Mouse (Mus musculus): ENCODE results near the gene Wnt5b. TPM values are rescaled to one million over a fixed set of nuclear protein-coding genes. Genes with fewer than 3 reads are reported as not detected.
A peak's percentile ranks its signal among the peaks of the same experiment; 100 is the strongest.
"Not testable (repeated sequence)": the region's sequence is repeated elsewhere in the genome, so short reads cannot be mapped to it uniquely, and the experiment has no call there.

Wnt5b gene
- total RNA-seq, 2 experiments from 2014 or later = not detected

- no peak for ATAC-seq (replicated peaks; ENCODE audit: low FRiP score, poor library complexity, severe bottlenecking)
These were observed 57.1 kb downstream of the Wnt5b start for GRCm38 (mm10) chr6:119487085-119487458.

- ATAC-seq (replicated peaks; ENCODE audit: low FRiP score, poor library complexity, severe bottlenecking) = no peak
These were observed 57.6 kb downstream of the Wnt5b start for GRCm38 (mm10) chr6:119486381-119487084.

- ATAC-seq (replicated peaks; ENCODE audit: low FRiP score, poor library complexity, severe bottlenecking) = no peak
These were observed 58.7 kb downstream of the Wnt5b start for GRCm38 (mm10) chr6:119485486-119485885.

GRCm38 (mm10) chr6:119482958-119483600 is 61.1 kb downstream of the Wnt5b start:
- no peak for ATAC-seq (replicated peaks; ENCODE audit: low FRiP score, poor library complexity, severe bottlenecking)

- ATAC-seq (replicated peaks; ENCODE audit: low FRiP score, poor library complexity, severe bottlenecking) = not testable (repeated sequence)
These were observed 62.3 kb downstream of the Wnt5b start for GRCm38 (mm10) chr6:119481741-119482390.

GRCm38 (mm10) chr6:119480706-119481331 is 63.3 kb downstream of the Wnt5b start:
- peak; percentile 39 for ATAC-seq (replicated peaks; ENCODE audit: low FRiP score, poor library complexity, severe bottlenecking)

- ATAC-seq (replicated peaks; ENCODE audit: low FRiP score, poor library complexity, severe bottlenecking) = peak; percentile 38
These were observed 64.1 kb downstream of the Wnt5b start for GRCm38 (mm10) chr6:119479876-119480705.

GRCm38 (mm10) chr6:119479343-119479875 is 64.7 kb downstream of the Wnt5b start, which contains the start of gene Fbxl14:
Gene Fbxl14 (plus strand): TSS chr6:119479668.
- peak; percentile 70 for ATAC-seq (replicated peaks; ENCODE audit: low FRiP score, poor library complexity, severe bottlenecking)

GRCm38 (mm10) chr6:119478560-119479342 is 65.4 kb downstream of the Wnt5b start:
- peak; percentile 77 for ATAC-seq (replicated peaks; ENCODE audit: low FRiP score, poor library complexity, severe bottlenecking)

- no peak for ATAC-seq (replicated peaks; ENCODE audit: low FRiP score, poor library complexity, severe bottlenecking)
These were observed 66.3 kb downstream of the Wnt5b start for GRCm38 (mm10) chr6:119477686-119478310.

- no peak for ATAC-seq (replicated peaks; ENCODE audit: low FRiP score, poor library complexity, severe bottlenecking)
These were observed 68.2 kb downstream of the Wnt5b start for GRCm38 (mm10) chr6:119475988-119476387.

GRCm38 (mm10) chr6:119473992-119474391 is 70.2 kb downstream of the Wnt5b start:
- no peak for ATAC-seq (replicated peaks; ENCODE audit: low FRiP score, poor library complexity, severe bottlenecking)

GRCm38 (mm10) chr6:119473446-119473845 is 70.7 kb downstream of the Wnt5b start:
- ATAC-seq (replicated peaks; ENCODE audit: low FRiP score, poor library complexity, severe bottlenecking) = no peak

GRCm38 (mm10) chr6:119472705-119473104 is 71.4 kb downstream of the Wnt5b start:
- ATAC-seq (replicated peaks; ENCODE audit: low FRiP score, poor library complexity, severe bottlenecking) = no peak

- peak; percentile 79; the same call in 1 of the 2 replicates for ATAC-seq (replicated peaks; ENCODE audit: low FRiP score, poor library complexity, severe bottlenecking)
These were observed 72.0 kb downstream of the Wnt5b start for GRCm38 (mm10) chr6:119472135-119472534.

GRCm38 (mm10) chr6:119470777-119471176 is 73.4 kb downstream of the Wnt5b start:
- ATAC-seq (replicated peaks; ENCODE audit: low FRiP score, poor library complexity, severe bottlenecking) = no peak

- ATAC-seq (replicated peaks; ENCODE audit: low FRiP score, poor library complexity, severe bottlenecking) = no peak
These were observed 76.4 kb downstream of the Wnt5b start for GRCm38 (mm10) chr6:119467785-119468059.
